Mouse (Mus musculus) forelimb bud, embryonic 11.5 days (tissue): ENCODE measurements around the gene Krtap28-13.

Experiments
- DNase-seq: peaks from one replicate; pipeline ENCODE4 v3.0.0-alpha.2; 2012; ENCODE audit warnings: low read depth, low spot score

Gene Krtap28-13

DNA sequence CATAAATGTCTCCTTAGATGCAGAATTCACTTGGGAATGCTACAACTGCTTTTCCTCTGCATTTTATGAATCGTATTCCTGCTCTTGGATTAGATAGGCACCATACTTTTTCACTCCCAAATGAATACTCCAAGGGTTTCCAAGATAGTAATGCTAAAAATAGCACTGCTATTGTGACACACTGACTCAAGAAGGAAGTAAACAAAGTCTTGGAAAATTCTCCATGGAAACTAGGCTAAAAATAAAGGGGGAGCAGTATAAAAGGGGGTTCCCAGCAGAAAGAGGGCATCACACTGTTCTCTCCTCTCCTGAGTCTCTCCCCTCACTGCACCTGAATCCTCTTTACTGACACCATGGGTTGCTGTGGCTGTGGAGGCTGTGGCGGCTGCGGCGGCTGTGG, at the start of gene Krtap28-13:
TSS of gene Krtap28-13 (plus strand) at position 288 of the 400 bp plus-strand sequence.
- no peak for DNase-seq

DNA sequence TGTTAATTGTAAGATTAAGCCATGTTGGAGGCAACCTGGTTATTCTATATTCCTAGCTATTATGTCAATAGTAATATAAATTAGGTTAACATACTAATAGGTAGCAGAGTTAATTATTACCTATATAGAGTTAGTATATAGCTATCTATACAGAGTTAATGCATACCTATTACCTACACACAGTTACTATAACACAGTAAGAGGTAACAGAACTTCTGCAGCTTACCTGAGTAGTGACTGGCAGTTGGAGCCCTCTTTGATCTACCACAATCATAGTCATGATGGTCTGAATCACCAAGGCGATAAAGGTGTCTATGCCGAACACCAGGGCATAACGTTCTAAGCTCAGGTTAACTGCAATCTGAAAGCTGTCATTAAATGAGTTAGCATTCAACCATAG, 46.3 kb upstream of the Krtap28-13 start:
- no peak for DNase-seq

DNA sequence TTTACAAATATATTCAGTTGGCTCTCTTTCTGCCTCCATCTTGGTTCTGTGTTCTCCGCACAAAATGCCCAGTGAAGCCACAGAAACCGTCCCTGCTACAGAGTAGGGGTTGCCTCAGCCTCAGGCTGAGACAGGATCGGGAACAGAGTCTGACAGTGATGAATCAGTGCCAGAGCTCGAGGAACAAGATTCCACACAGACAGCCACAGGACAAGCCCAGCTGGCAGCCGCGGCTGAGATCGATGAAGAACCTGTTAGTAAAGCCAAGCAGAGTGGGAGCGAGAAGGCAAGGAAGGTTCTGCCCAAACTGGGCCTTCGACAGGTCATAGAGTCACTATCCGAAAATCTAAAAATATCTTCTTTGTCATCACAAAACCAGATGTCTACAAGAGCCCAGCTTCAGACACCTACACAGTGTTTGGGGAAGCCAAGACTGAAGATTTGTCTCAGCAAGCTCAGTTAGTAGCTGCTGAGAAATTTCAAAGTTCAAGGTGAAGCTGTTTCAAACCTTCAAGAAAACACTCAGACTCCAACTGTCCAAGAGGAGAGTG, 45.3 kb upstream of the Krtap28-13 start:
- DNase-seq: no peak

DNA sequence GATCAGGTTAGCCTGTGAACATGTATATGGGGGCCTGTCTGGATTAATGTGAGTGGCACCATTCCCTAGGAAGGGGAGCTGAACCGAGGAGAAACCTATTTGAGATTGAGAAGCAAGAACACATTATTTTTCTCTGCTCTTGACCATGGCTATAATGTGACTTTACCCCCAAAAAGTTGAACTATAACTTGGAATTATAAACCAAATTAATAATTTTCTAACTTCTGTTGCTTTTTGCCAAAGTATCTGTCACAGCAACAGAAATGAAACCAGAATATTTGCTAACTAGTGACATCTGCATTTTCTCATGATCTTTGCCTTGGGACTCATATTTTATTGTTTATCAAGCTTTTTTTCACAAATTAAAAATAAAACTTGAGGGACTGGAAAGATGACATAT, 44.2 kb upstream of the Krtap28-13 start:
- no peak for DNase-seq

DNA sequence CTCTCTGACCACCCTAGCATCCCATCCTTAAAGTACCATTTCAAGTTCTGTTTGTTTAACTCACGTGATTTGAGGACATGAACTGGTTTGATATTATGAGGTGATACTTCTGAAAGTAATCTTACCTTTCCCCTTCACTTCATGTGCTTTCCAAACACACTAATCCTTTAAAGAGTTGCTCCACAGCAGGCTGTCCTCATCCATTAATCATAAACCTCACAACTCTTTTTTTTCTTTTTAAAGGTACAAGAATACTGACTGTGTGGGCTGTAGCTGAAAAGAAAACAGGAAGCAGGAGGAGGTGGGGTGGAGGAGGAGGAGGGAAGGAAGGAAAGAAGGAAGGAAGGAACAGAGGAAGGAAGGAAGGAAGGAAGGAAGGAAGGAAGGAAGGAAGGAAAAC, 28.8 kb upstream of the Krtap28-13 start:
- DNase-seq: no peak

DNA sequence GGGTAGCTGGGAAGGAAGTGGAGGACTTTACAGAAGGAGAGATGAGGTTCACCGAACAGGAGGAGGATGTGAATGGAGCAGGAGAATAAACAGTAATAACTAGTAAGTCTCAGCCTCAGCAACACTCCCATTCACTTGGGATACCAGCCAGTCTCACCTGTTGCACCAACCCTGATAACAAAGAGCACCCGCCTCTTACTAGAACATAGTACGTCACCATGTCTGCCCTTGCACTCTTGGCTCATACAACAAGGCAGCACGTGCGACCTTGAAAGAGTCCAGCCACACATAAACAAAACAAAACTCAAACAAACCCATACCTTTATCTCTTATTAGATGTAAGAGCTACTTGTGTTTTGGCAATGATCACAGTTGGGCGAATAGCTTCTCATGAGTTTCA, 28.2 kb upstream of the Krtap28-13 start:
- DNase-seq: no peak

DNA sequence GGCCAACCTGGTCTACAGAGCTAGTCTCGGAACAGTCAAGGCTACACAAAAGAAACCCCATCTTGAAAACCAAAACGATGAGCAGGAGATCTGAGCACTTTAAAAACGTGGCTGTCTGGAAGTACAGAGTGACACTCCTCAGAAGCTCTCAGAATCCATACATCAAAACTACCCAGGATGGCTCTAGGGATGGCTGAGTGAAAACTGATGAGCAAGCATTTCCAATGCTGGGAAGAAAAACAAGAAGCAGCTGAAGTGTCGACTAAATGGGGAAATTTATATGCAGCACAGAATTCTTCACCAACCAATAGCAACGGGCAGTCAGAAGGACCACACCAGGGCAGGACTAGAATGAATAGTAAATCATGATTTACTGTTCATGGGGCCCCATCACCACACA, 26.2 kb upstream of the Krtap28-13 start:
- DNase-seq: no peak

DNA sequence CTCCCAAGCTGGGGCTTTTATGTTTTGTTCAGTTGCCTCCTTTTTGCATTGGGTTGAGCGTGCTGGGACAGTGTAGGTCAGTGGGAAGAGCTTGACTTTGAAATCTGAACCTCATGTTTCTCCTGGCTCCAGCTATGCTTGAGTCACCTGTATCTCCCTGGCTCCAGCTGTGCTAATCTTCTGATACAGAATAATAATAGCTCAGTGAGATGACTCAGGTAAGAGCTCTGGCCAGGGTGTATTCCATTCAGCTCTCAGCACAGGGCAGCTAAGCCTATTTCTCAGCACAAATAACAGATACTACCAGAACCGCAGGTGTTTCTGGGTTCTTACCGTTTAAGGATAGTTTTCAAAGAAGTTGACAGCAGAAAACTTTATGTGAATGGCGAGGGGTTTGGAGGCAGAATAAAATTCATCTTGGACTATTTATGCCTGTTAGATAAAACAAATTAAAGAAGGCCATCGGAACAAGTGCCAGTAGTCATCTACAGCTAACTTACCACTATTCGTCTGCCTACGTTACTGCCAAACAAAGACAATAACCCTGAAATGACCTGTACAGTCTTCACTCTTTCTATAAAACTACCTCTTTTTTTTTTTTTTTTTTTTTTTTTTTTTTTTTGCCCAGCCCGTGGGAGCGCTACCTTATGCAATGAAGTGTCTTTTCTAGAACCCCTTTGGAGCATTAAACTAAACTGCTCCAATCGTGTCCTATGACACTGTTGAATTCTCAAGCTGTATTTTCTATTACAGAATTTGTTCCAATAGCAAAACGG, 23.6 kb upstream of the Krtap28-13 start:
- DNase-seq: no peak

DNA sequence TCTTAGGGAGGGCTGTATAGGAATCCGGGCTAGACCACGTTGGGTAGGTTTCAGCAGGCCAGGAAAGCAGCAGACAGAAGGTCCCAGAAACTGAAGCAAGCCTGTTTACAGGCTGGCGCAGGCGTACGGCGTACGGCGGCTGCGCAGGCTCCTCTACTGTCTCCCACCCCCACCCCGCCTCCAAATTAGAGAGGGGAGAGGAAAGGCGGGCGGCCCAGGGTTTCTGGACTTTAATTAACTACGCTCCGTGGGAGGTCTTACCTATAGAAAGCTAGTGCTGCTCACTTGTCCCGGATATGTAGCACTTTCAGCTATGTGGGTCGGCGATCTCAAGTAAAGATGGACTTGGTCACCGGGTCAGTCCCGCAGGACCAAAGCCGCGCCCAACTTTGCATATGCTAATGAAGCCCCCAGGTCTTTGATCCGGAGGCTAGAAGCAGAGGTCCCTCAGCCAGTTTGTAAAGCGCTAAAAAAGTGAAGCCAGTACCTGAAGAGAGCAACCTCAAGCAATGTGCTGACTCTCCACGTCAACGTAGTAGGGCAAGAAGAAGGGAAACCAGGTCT, 22.5 kb upstream of the Krtap28-13 start, which contains the start of gene Slc19a3:
TSS of gene Slc19a3 (minus strand) at position 340 of the 564 bp plus-strand sequence.
- peak; percentile 41 for DNase-seq

DNA sequence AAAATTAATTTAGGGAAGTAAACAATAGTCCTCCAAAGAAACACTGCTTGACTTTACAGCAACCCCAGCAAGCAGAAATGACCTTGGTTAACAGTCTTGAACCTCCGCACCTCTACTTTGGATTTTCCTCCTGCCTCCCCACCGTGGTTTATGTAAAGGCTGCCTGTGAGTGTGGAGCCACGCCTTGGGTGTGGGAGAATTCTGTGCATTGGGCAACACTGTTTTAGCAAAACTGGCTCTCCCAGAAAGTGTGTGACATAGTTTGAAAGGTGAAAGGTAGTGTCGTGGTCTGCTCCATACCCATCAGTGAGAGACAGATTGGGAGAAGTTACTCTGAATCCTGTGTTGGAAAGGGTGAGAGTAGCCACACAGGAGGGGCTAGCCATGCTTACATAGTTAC, 21.6 kb upstream of the Krtap28-13 start:
- no peak for DNase-seq

DNA sequence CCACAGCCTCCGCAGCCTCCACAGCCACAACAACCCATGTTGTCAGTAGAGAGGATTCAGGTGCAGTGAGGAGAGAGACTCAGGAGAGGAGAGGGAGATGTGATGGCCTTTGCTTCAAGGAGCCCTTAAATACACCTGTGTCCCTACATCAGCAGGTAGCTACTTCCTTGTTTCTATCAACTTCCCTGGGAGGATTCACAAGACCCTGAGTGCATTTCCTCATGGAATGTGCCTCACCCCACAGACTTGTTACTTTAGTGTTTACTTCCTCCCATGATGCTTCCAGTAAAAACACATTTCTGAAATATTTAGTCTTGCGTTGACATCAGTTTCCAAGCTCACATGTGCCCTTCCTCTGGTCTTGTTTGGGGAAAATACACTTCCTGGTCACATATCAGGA, 18.4 kb upstream of the Krtap28-13 start, which contains the start of gene Krtap28-10:
TSS of gene Krtap28-10 (minus strand) at position 101 of the 400 bp plus-strand sequence.
- DNase-seq: no peak

DNA sequence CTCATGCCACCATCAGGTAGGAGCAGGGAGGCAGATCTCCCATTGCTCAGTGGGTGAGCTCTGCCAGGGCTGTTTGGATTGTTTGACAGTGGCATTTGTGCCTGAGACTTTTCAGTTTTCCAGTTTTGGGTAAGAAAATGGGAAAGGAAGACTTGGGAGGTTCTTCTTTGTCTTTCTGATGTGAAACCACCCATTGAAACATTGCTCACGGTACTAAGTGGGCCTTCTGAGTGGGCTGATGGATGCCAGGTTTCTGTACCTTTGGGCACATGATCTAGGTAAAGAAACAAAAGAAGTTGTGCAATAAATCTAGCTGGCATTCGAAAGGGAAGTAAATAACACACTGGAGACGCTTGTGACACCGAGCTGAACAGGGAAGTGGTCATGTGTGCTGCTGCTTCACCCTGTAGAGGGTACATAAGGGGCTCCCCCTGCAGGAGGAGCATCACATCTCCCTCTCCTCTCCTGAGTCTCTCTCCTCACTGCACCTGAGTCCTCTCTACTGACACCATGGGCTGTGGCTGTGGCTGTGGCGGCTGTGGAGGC, 15.8 kb upstream of the Krtap28-13 start, which contains the start of gene Gm47969:
TSS of gene Gm47969 (plus strand) at position 51 of the 546 bp plus-strand sequence.
- no peak for DNase-seq

DNA sequence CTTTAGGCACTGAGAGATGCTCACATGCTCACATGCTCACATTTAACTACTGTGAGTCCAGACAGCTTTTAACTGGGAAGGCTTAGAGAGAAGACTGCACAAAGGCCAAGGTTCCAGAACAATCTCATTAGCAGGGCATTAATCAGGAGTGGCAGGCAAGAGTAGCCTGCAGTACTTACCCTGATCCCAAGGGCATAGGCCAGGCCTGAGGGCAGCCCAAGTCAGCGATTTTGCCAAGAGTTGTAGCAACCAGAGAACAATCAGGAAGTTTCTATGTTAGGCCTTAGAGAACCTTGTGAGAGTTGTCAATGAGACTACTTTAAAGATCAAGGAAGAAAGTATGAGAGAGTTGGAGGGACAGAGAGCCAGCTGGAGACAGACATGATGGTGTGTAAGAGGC, 2.2 kb upstream of the Krtap28-13 start:
- no peak for DNase-seq

DNA sequence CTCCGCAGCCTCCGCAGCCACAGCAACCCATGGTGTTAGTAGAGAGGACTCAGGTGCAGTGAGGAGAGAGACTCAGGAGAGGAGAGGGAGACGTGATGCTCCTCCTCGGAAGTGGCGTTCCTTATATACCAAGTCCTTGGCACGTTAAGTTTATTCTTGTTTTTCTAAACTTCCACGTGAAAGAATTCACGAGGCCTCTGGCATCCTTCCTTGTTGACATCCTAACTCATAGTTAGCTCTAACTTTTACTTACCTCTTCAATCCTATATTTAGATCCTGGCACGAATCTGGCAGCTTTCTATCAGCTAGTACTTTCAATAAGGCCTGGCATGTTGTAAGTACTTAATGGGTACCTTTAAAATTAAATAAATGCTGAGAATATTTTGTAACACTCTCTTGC, 1.5 kb upstream of the Krtap28-13 start, which contains the start of gene A030005K14Rik:
TSS of gene A030005K14Rik (minus strand) at position 101 of the 400 bp plus-strand sequence.
- DNase-seq: no peak

DNA sequence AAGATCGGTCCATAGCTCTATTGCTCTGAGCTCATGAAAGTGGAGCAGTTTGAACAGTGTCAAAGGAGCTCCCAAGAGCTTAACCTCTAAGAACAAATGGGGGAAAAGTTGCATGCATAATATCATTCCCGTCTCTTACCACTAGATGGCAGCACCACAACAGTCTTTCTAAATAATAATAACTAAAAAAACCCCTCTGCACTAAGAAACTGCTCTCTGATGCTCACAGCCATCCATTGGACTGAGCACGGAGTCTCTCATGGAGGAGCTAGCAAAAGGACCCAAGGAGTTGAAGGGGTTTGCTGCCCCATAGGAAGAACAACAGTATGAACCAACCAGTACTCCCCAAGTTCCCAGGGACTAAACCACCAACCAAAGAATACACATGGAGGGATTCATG, 4.1 kb downstream of the Krtap28-13 start:
- DNase-seq: peak; percentile 53

DNA sequence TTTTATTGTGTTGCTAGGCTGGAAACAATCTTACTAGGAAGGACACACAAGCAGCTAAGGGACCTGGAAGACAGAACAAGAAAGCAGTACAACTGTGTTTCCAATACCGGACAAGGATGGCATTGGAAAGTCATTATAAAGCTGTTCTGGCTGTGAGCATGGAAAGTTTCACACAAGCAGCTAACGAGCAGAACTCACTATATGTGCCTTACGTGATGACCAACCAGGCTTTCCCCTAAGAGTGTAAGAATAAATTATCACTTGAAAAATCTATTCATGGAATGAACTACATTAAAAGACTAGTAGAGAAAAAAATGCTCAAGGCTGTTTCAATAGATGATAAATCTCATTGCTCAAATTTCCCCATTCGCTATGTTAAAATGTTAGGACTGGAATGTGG, 5.8 kb downstream of the Krtap28-13 start:
- no peak for DNase-seq

DNA sequence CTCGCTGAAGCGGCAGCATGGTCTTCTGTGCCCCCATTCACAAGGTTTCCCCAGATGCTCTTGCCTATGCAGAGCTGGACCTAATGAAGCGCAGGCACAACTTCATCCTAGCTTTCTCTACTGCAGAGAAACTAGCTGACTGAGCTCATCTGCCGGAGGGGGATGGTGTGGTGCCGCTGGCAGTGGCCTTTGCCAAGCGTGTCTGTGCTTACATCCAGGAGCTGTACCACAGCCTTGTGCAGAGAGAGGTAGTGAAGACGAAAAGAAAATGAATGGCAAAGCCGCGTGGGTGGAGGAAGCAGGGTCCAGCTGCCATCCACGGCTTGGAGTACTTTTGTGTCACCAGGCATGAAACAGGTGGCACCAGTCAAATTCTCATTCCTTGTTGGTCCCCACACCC, 6.5 kb downstream of the Krtap28-13 start:
- no peak for DNase-seq

DNA sequence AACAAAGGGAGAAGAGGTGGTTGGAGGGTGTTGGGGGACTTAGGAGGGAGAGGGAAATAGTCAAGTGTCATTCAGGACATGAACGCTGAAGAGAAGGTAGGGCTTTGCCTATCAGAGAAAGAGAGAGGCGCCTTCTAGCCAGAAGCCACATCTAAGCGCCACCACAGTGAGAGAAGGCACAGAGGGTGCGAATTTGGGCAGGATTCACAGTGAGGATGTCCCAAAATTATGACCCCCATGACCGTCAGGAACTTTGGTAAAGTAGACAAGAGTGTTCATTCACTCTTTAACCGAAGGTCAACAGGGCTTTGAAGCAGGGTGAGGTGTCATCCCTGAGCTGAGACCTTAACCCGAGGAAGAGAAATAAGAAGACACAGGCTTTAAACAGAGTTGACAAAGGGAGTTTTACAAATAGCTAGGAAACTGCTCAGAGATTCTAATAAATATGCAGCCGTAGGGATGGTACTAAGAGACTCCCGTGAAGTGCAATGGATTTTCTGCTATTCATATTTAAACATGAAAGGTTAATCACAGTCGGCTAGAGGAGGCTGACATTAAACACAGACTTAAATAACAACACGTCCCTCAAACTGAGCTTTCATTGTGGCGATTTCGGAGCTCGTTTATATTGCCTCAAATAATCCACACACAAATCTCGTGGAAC, 14.9 kb downstream of the Krtap28-13 start:
- DNase-seq: no peak

DNA sequence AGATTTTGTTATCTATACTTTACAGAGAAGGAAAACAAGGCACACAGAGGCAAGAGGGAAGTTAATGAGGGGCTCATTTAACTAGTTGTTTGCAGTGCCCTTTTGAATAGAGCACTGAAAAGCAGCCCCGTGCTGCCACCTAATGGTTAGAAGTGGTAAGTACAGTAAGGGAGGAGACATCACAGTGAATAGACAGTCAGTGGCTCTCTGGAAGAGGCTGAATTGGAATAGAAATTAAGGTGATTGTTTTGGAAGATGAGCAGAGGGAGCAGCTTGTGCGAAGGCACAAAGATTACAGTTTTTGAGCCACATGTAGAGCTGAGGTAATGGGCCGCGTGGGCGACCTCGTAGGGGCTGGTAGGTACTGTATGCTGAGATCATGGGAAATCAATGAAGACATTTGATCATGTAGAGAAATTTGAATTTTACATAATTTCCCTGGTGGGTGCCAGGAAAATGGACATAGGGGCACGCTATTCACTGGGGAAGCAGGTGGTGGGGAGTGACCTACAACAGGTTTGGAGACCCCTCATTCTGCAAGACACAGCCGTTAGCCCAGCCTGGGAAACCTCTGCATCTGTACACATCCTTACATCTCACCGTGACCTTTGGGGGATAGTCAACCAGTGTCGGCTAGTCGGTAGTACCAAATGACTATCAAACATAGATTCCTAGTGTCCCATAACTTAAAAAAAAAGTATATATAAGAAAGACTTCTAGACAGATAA, 15.6 kb downstream of the Krtap28-13 start:
- DNase-seq: peak; percentile 60

DNA sequence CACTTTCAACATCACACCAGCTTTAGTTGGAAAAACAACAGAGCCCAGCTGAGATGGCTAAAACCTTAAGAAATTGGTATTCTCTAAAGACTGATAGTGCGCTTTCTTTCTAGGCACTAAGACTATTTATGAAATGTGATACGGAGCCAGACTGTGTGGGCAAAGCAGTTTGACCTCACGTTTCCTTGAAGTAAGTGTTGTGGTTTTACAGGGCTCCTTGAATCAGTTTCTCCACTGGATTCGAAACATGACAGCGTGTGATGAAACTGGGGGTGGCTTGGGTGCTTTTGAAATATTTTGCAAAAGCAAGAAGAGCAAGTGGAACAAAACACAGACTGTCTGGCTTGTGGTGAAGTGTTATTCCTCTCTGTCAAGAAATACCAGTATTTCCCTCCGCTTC, 16.3 kb downstream of the Krtap28-13 start:
- no peak for DNase-seq

DNA sequence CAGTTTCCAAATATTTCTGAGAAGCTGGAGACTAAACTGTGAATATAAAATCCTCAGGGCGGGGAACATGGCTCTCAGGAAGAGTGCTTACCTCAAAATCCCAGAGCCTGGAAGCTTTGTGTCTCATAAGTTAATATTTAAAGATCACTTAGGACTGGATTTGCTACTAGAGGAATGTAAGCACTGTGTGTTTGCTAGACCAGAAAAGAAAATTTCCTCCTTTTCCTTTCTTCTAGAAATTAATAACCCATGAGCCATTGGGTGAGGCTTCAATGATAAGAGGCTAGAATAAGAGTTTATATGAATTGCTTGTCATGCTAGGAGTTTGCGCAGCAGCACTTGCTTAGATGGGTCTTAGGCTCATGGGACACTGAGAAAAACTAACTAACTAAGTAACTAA, 24.1 kb downstream of the Krtap28-13 start:
- DNase-seq: no peak
